Mouse (Mus musculus) mesoderm, embryonic 11.5 days (tissue): ENCODE results near the gene E2f6.

Source experiments
- DNase-seq: peaks from one replicate; pipeline ENCODE4 v3.0.0-alpha.2; 2012; ENCODE audit warnings: low read depth, low spot score

The E2f6 gene

DNA sequence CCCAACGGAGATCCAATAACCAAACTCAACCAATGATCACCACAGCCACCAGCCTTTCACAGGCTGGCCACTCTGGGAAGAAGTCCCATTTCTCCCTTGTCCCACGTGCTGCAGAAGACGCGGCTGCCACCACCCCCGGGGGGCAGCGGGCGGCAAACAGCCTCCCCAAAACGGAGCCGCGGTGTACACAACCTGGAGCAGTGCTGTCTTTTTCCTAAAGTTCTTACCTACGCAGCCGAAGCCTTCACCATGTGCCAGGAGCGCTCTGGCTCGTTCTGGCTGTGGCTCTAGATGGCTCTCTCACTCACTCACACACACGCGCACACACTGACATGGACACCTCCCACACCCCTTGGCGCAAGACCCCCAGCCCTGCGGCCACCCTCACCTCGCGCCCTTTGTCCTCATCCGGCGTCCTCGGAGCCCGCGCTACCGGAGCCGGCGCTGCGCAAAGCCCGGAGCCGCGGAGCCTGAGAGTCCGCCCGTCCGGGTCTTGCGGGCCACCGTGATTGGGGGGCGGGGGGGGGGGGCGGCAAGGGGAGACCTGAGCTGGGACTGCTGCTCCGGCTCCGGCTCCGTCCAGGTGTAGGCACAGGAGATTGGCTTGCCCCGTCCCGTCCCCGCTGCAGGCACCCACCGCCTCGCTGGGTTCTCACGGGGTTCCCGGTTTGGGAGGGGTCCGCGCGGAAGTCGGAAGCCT, 10.4 kb upstream of the E2f6 start, which contains the start of gene Greb1:
Gene Greb1, minus strand, starts transcription at position 628 of the 700 bp plus-strand sequence.
- peak; percentile 73 for DNase-seq

DNA sequence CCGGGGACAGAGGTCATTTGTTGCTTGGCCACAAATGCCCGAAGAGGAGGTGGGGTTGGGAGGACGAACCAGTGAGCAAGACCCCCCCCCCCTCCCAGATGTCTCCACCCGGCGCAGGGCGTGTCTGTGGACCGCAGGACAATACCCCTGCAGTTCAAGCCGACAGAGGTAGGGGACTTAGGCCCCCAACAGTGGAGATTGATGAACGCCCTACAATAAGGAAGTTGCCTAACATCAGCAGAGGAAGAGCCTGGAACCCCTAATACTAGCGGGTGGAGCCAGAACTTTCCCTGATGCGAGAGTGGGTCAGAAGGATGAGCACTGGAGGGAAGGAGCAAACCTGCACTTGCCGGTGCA, 9.8 kb upstream of the E2f6 start:
- DNase-seq, result peak; percentile 63

DNA sequence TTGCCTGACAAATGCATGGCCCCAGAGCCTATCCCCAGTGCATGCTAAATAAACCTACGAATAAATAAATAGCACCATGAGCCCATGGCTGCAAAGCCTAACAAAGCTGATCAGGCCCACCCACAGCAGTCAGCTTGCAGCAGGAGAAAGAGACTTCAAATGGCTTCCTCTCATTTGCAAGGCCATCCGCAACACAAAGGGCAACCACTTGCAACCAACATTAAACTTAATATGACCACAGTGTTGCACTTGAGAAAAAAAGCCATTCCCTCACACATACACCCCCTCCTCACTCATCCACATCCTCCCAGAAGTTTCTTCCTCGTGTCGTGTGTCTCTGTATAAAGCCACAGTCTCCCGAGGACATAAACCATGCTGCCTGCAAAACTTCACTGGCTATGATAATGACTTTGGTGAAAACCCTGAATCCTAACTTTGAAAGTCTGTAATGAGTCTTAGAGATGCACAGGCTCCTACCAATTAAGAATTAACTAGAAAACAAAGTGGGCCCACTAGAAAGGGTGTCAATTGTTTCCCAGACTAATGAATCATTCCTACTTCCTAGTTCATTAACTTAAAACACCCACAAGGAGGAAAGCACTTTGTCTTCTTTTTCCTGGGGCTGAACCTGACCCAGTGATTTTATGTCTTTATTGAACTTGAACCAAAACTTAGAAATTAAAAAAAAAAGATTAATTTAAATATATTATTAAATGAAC, 7.4 kb upstream of the E2f6 start:
- DNase-seq, result peak; percentile 21

DNA sequence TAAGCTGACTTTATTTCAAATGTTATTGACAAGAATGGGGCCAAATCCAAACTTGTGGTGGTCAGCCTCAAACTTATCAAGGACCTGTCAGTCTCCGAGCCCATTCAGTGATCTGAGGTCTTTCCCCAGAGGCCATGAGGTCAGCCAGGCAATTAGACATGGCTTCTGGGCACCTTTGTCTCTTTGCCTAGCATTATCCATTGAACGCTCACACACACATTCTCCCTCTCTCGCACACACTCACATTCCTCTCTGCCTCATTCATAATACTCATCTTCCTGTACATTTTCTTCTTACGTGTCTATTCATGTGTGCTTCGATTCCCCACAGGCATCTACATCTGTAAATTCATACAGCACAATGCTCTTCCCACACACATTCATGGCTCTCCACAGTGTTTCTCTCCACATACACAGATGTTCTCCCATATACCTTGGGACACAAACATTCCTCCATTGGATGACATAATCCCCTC, 6.8 kb upstream of the E2f6 start:
- DNase-seq, result peak; percentile 73

DNA sequence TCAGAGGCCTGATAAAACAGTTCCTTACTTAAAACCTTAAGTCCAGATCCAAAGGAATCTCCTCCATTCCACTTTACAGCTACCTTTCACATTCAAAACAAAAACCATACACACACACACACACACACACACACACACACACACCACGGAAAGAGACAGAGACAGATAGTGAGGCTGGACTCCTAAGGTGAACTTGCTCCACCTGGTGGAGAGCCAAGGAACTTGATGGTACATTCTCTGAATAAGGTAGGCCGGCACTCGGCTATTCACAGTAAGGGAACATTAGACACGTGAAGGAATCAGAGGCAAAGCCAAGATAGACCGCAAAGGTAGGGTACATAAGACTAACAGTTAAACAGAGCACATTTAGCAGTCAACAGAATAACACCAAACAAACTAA, 5.3 kb upstream of the E2f6 start:
- DNase-seq, result peak; percentile 84

DNA sequence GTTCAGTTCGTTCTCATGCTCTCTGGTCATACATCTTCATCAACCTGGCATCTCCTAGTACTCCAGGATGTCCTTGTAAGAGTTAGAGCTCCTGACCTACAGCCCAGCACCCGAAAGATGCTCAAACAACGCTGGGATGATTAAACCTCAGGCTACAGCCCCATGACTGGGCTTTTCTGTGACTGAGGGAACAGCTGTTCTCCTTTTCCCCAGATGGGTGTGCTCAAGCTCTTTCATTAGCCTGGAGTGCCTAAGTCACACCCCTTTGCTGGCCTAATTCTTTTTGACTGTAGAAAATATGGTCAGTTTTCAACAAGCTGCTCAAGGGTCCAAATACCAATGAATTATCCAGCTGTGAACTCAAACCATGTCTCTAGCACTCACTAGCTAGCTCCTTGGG, 2.7 kb upstream of the E2f6 start:
- DNase-seq, result peak; percentile 50

GRCm38 (mm10) chr12:16811477-16811876, 714 bp downstream of the E2f6 start:
- peak; percentile 20 for DNase-seq

- no peak for DNase-seq
These were observed 6.4 kb downstream of the E2f6 start for GRCm38 (mm10) chr12:16817147-16817546.

GRCm38 (mm10) chr12:16818513-16818912, 7.8 kb downstream of the E2f6 start:
- DNase-seq, result peak; percentile 67

- DNase-seq, result no peak
These were observed 10.0 kb downstream of the E2f6 start for GRCm38 (mm10) chr12:16820761-16821160.

- DNase-seq, result no peak
These were observed 11.5 kb downstream of the E2f6 start for GRCm38 (mm10) chr12:16822181-16822734.

DNA sequence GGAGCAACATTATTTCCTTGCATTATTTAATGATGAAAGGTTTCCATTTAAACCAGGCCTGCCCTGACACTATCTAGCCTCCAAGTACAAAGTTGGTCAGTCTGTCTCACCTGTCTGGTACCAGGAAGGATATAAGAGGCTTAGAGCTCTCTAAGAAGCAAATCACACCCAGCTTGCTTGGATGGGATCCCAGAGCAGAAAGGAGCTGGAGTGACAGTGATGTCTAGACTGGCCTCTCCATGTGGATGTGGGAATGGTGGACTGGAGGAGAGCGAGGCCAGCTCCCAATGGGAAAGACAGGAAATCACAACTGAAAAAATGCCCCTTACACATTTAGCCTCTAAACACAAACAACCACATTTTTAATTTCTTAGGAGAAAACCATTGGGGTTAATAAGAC, 12.9 kb downstream of the E2f6 start:
- DNase-seq, result no peak

DNA sequence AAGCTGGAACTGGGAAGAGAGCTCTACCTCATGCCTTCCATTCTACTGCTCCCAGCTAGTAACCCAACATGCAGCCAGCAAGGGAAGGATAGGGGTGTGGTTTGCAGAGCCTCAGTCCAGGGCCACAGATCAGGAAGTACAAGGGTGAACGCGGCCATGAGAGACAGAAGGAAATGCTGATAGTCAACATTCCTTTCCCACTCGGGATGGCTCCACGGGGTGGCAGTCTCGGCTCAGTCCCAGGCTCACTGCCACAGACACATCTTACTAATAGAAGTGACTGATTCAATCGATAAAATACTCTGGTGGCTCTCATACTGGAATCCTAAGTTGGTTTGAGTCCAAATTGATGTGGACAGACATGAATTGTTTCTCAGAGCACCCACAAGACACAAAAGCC, 17.7 kb downstream of the E2f6 start:
- DNase-seq, result no peak

DNA sequence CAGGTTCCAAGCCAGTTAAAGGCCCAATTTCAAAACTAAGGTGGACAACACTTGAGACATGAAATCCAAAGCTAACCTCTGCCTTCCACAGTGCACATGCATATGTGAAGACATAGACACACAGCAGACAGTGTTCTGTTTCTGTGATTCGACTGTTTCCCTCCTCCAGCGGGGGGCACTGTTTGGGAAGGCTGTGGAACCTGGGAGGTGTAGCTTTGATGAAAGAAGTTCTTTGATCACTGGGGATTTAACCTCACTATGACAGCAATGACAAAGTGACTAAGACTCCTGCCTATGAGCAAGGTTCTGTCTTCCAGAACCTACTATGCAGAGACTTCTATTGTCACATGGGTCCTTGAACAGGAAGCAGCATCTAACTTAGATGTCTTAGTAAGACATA, 19.0 kb downstream of the E2f6 start:
- DNase-seq, result no peak

- DNase-seq, result no peak
These were observed 20.3 kb downstream of the E2f6 start for GRCm38 (mm10) chr12:16831071-16831470.

- peak; percentile 52 for DNase-seq
These were observed 23.9 kb downstream of the E2f6 start for GRCm38 (mm10) chr12:16834701-16835100.

GRCm38 (mm10) chr12:16836188-16836587, 25.4 kb downstream of the E2f6 start:
- peak; percentile 26 for DNase-seq

DNA sequence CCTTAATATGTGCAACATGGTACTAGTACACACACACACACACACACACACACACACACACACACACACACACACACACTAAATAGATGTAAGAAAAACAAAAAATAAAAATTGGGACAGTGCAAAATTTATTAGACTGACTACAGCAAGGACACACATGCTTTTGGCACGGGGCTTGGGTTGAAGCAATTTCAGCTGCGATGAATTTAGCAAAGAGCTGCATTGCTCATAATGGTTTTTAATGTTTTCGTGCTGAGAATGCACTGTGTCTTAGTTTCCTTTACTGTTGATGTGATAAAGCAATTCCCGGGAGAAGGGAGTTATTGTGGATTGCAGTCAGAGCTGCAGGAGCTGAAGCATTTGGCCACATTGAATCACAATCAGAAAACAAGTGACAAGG, 27.0 kb downstream of the E2f6 start:
- DNase-seq, result no peak

DNA sequence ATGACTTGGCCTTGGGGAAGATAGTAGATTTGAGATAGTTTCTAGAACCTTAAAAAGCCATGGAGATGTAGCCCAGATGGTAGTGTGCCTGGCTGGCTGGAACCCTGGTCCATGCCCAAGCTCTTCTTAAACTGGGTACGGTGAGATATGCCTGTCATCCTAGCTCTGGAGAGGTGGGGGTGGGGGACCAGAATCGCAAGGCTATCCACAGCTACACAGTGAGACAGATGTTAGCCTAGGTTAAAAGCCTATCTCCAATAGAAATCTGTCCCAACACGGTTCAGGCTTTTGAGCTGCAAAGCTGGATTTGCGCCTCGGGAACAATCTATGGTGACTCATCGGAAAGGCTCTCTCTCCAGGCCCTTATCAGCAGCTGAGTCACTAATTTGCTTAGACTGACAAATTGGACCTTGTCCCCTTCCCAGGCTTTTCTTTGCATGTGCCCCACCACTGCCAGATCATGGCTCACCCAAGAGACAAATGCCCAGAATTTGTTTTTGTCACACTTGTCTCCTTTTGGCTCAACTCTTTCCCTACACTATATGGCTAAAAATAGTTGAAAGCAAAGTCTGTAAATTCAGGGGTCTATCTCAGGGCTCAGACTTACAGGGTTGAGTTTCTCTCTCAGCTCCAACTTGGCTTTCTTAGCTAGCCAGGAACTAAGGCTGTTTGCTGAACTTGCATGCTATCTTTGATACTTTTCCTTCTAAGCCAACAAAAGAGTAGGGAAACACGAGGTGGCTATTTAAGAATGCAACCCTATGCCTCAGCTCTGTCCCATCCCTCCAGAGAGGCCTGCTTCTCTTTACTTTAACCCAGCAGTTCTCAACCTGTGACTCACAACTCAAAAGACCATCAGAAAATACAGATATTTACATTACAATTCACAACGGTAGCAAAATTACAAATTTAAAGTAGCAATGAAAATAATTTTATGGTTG, 30.3 kb downstream of the E2f6 start:
- DNase-seq, result no peak

DNA sequence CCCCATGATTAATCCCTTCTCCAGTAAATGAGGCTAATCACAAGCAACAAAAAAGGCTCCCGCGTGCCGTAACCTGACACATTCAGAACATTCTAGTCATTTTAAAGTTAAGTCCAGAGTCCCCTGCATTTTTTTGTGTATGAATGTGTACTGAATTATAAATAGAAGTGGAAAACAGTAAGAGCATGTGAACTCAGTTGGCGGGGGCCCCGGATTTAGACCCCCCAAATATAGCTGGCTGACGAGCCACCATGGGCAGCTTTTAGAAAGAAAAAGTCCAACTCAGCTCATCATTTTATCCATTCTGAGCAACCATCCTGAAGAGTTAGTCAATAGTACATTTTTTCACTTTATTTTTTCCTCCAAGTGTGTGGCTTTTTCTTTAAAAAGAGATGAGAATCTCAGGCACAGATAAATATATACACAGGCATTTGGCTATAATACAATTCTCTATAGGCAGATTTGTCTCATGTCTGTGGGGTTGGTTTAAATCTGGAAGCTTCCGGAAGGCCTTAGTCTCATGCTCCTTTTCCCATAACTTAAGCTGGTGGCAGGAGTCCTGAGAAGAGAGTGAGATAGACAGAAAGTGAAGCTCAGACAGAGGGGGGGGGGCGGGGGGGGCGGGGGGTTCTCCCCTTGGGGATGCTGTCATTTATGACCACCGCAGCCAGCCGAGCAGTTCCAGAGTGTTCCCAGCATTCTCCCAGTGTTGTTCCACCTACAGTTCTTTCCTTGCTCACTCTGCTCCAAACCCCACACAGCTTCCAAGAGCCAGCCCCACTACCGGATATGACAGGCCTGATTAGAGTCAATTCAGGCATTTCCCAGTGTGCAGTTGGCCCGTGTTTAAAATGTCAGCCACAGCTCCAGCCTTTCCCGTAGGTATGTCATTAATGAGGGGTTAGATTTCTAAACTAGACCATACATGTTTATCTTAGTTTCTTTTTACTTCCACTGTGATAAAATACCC, 34.1 kb downstream of the E2f6 start:
- no peak for DNase-seq
